Comparison of ENCODE assay signal across 8 mouse cellular contexts in genomic region chr3:54154844-54155638, GRCm38 (mm10). TPM values are rescaled to one million over a fixed set of nuclear protein-coding genes. Genes with fewer than 3 reads are reported as not detected.
DNase-seq lines count a peak whose midpoint lies in the region; ATAC-seq and TF ChIP-seq lines count a peak whose summit lies in the region.

No protein-coding gene starts in this region.

- peak; percentile 52 for DNase-seq in lung, embryonic 14.5 days
- no peak for DNase-seq in lung, adult 18-20 months
- DNase-seq in embryonic facial prominence, embryonic 11.5 days (ENCODE audit: low spot score): peak; percentile 67
- peak; percentile 2 to 10 for DNase-seq in heart, postnatal 14 days
- peak; percentile 70 for DNase-seq in limb, embryonic 11.5 days (ENCODE audit: low spot score)
- peak; percentile 27 for DNase-seq in retina, postnatal 7 days (ENCODE audit: low read depth, low spot score)
- no peak for DNase-seq in natural killer cell, adult 2 months (ENCODE audit: low spot score in 2 of 2)

- H3K9me3 ChIP-seq in lung, embryonic 14.5 days (ENCODE audit: low read depth, low read length): no peaks in the 10 kb centered on the region
- no peaks in the 10 kb centered on the region for H3K9me3 ChIP-seq in embryonic facial prominence, embryonic 11.5 days (replicated peaks; ENCODE audit: control insufficient read depth, low read length)
- H3K9me3 ChIP-seq in limb, embryonic 11.5 days (ENCODE audit: control insufficient read depth, low read length): no peaks in the 10 kb centered on the region

- H3K4me2 ChIP-seq in lung, embryonic 14.5 days: peak overlapping the region; percentile 82
- peak overlapping the region; percentile 86 for H3K4me2 ChIP-seq in embryonic facial prominence, embryonic 11.5 days (ENCODE audit: low read depth, low read length)
- peak overlapping the region; percentile 98 for H3K4me2 ChIP-seq in limb, embryonic 11.5 days (ENCODE audit: low read depth, severe bottlenecking)

- peak; percentile 66 for TF ChIP-seq CTCF in lung, embryonic 14.5 days (IDR thresholded peaks at IDR 0.05; ENCODE audit: low read depth)

- peaks cover 28% of the 10 kb centered on the region for H3K27me3 ChIP-seq in lung, embryonic 14.5 days (ENCODE audit: insufficient read depth, low read length)
- H3K27me3 ChIP-seq in embryonic facial prominence, embryonic 11.5 days (ENCODE audit: control insufficient read depth, insufficient read depth, low read length): peaks cover 7% of the 10 kb centered on the region; the same call in 1 of the 2 replicates
- H3K27me3 ChIP-seq in limb, embryonic 11.5 days (ENCODE audit: control insufficient read depth, insufficient read depth, low read length): peaks cover 21% of the 10 kb centered on the region

- H3K4me1 ChIP-seq in lung, embryonic 14.5 days (ENCODE audit: insufficient read depth): no peaks in the 10 kb centered on the region; the same call in 1 of the 2 replicates
- 0 out of 2 replicates have a peak, but pooled peaks cover 2% of the 10 kb centered on the region for H3K4me1 ChIP-seq in embryonic facial prominence, embryonic 11.5 days (ENCODE audit: control insufficient read depth, insufficient read depth, low read length)
- H3K4me1 ChIP-seq in limb, embryonic 11.5 days (ENCODE audit: control insufficient read depth, insufficient read depth, low read length): peaks cover 9% of the 10 kb centered on the region

- H3K36me3 ChIP-seq in lung, embryonic 14.5 days (ENCODE audit: insufficient read depth): no peaks in the 10 kb centered on the region
- H3K36me3 ChIP-seq in embryonic facial prominence, embryonic 11.5 days (replicated peaks; ENCODE audit: control insufficient read depth, insufficient read depth, low read depth, low read length): no peaks in the 10 kb centered on the region
- H3K36me3 ChIP-seq in limb, embryonic 11.5 days (ENCODE audit: control insufficient read depth, insufficient read depth, low read length): no peaks in the 10 kb centered on the region

- no peak overlapping the region for H3K27ac ChIP-seq in lung, embryonic 14.5 days (ENCODE audit: low read depth)
- H3K27ac ChIP-seq in embryonic facial prominence, embryonic 11.5 days (replicated peaks; ENCODE audit: low read depth, low read length): no peak overlapping the region
- no peak overlapping the region for H3K27ac ChIP-seq in limb, embryonic 11.5 days (replicated peaks; ENCODE audit: low read depth, low read length)

- H3K9ac ChIP-seq in lung, embryonic 14.5 days: no peak overlapping the region
- H3K9ac ChIP-seq in embryonic facial prominence, embryonic 11.5 days (replicated peaks; ENCODE audit: low read length): no peak overlapping the region
- no peak overlapping the region for H3K9ac ChIP-seq in limb, embryonic 11.5 days (ENCODE audit: low read length)

- WGBS in lung, embryonic 14.5 days: 5% methylated on average over 16 of the region's 16 CpGs
- 4% methylated on average over 16 of the region's 16 CpGs for WGBS in embryonic facial prominence, embryonic 11.5 days
- 5% methylated on average over 16 of the region's 16 CpGs for WGBS in limb, embryonic 11.5 days

- ATAC-seq in lung, embryonic 14.5 days (ENCODE audit: insufficient read depth): peak; percentile 66; the same call in 1 of the 2 replicates
- peak; percentile 85 for ATAC-seq in embryonic facial prominence, embryonic 11.5 days (replicated peaks; ENCODE audit: insufficient number of reproducible peaks, low FRiP score, low TSS enrichment, low read depth)
- peak; percentile 51; the same call in 1 of the 2 replicates for ATAC-seq in limb, embryonic 11.5 days (ENCODE audit: insufficient number of reproducible peaks, low FRiP score, low TSS enrichment, low read depth)
- no peak for ATAC-seq in megakaryocyte-erythroid progenitor cell, adult 5-6 weeks (replicated peaks; ENCODE audit: low FRiP score, low TSS enrichment, poor library complexity, severe bottlenecking)

- intact Hi-C loops in heart, postnatal 14 days (cut with DNase I): loop anchor here (5.0 to 10.0 kb wide), 2 partner anchors 160 to 418 kb away; no protein-coding TSS in a partner anchor

- H3K4me3 ChIP-seq in lung, embryonic 14.5 days (ENCODE audit: low read depth, low read length): no peak overlapping the region
- H3K4me3 ChIP-seq in embryonic facial prominence, embryonic 11.5 days (ENCODE audit: low read depth, low read length): no peak overlapping the region; the same call in 1 of the 2 replicates
- peak overlapping the region; percentile 39 for H3K4me3 ChIP-seq in limb, embryonic 11.5 days (ENCODE audit: low read depth, low read length)

RNA-seq across cellular contexts. Expression of gene Trpc4, which starts 0.8 kb away (rescaled TPM):
- 0.05 and 0.35 TPM in 2 replicates for polyA plus RNA-seq in lung, embryonic 14.5 days (2014; fragmentation: Nextera tagmentation; extraction: Ambion mirVana)
- polyA plus RNA-seq in embryonic facial prominence, embryonic 11.5 days (2014; fragmentation: Nextera tagmentation; extraction: Ambion mirVana): 1.0 and 1.2 TPM in 2 replicates
- under 1 TPM; 0.22 to 0.31 TPM for total RNA-seq in heart, postnatal 14 days (2021)
- polyA plus RNA-seq in limb, embryonic 11.5 days (2014; fragmentation: Nextera tagmentation; extraction: Ambion mirVana): 0.41 and 0.65 TPM in 2 replicates
- not detected in 2 replicates for total RNA-seq in megakaryocyte-erythroid progenitor cell, adult 5-6 weeks (2014; fragmentation: Nextera tagmentation)
- not detected in 2 replicates for total RNA-seq in megakaryocyte-erythroid progenitor cell, adult 5-6 weeks (2017)

Comparison
In these comparisons a context has a peak if more than half of its experiments do, and no peak if none do; other contexts are left out.
1. DNase-seq: peak in lung, embryonic 14.5 days (single experiment), embryonic facial prominence, embryonic 11.5 days (single experiment), heart, postnatal 14 days (2 of 2), limb, embryonic 11.5 days (single experiment) and retina, postnatal 7 days (single experiment); none in lung, adult 18-20 months (0 of 2) and natural killer cell, adult 2 months (0 of 2).
2. Peak in every context shown above with its lines, with median percentiles within 50 percentile points of each other: H3K4me2 ChIP-seq.